Mouse (Mus musculus): ENCODE results near the gene Zkscan14.

GRCm38 (mm10) chr5:145161361-145161760 lies 40.3 kb downstream of the Zkscan14 start:
- TF ChIP-seq CTCF (IDR thresholded peaks at IDR 0.05; ENCODE audit: low read depth) (no peak), EP300 (IDR thresholded peaks at IDR 0.05; ENCODE audit: low read depth) (no peak)
